Mouse (Mus musculus) liver, postnatal 0 days (tissue): ENCODE measurements around the gene Gipc3.
A peak's percentile ranks its signal among the peaks of the same experiment; 100 is the strongest.

Experiments used
- CTCF ChIP-seq: sonication (generic); IDR thresholded peaks from 2 replicates; pipeline ENCODE4 v1.5.1; 2016; ENCODE audit warnings: antibody characterized with exemption, low read depth
- EP300 ChIP-seq: IDR thresholded peaks from 2 replicates; pipeline ENCODE4 v1.6.1; 2016; ENCODE audit warnings: antibody characterized with exemption, low read depth, mild to moderate bottlenecking

DNA sequence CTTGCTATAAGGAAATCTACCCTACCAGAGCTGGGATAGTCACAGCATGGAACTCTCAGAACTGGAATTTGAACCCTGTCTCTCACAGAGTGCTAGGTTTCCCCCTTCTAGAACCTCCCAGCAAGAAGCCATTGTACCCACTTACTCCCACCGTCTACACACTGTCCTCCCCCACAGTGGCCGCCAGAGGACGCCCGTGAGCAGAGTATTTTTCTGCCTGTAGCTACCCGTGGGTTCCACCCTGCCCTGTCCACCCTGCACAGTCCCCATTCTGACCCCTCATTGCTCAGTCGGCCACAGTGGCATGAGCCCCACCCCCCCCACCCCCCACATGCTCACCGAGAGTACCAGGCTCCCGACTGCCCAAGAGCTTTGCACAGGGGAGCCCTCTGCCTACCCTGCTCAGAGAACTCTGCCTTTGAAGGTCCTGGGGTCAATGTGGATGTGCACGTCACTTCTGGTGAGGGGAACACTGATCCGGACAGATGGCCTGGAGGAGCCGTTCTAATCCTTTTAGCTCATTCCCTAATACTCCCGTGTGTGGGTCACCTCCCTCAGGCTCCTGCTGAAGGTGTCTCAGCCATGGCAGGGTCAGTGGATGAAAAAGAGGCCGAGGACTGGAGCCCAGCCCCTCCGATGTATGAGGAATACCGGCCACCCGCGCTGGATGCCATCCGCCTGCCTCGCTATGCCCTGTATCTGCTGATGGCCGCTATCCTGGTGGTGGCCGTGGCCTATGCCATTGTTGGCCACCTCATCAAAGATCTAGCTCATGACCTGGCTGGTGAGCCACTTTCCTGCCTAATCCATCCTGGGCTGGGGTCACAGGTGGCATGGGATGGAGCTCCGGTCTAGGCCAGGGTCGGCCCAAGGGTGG, 47.0 kb upstream of the Gipc3 start:
- TF ChIP-seq CTCF, result peak; percentile 96
- no peak for TF ChIP-seq EP300
